Mouse (Mus musculus): ENCODE data around the gene Foxj1. TPM values are rescaled to one million over a fixed set of nuclear protein-coding genes. Genes with fewer than 3 reads are reported as not detected.
"Not testable (repeated sequence)": the region's sequence is repeated elsewhere in the genome, so short reads cannot be mapped to it uniquely, and the experiment has no call there.

Foxj1 gene
- polyA plus RNA-seq, 1 experiment from 2014 or later, result 0.12 TPM

- H3K27me3 ChIP-seq (ENCODE audit: control insufficient read depth, insufficient read depth, low read length), result no peaks in the 10 kb centered on the region
- 27% methylated on average over 5 of the region's 5 CpGs for WGBS
- no peak overlapping the region for H3K9ac ChIP-seq (ENCODE audit: low read length)
- H3K27ac ChIP-seq (replicated peaks in 1 of 2; ENCODE audit: control insufficient read depth in 1 of 2, insufficient read depth in 1 of 2, low read depth in 2 of 2, low read length in 2 of 2), result peak overlapping the region in 1 of 2 experiments; percentile 33; a peak in 1 of 4 replicates
- peaks cover 10 to 18% of the 10 kb centered on the region in 2 experiments for H3K4me1 ChIP-seq (ENCODE audit: control insufficient read depth in 2 of 2, insufficient read depth in 2 of 2, low read length in 2 of 2)
- H3K4me3 ChIP-seq (ENCODE audit: control insufficient read depth in 1 of 2, insufficient read depth in 1 of 2, low read depth in 1 of 2, low read length in 2 of 2), result no peak overlapping the region
- no peak overlapping the region for H3K4me2 ChIP-seq (ENCODE audit: low read length)
- no peaks in the 10 kb centered on the region for H3K36me3 ChIP-seq (ENCODE audit: control insufficient read depth, insufficient read depth, low read length)
- no peaks in the 10 kb centered on the region for H3K9me3 ChIP-seq (ENCODE audit: control insufficient read depth, low read length)
- ATAC-seq (ENCODE audit: insufficient number of reproducible peaks, insufficient read depth, low FRiP score, low read depth), result no peak
These were observed 34.4 kb upstream of the Foxj1 start for GRCm38 (mm10) chr11:116369633-116370032.

DNA sequence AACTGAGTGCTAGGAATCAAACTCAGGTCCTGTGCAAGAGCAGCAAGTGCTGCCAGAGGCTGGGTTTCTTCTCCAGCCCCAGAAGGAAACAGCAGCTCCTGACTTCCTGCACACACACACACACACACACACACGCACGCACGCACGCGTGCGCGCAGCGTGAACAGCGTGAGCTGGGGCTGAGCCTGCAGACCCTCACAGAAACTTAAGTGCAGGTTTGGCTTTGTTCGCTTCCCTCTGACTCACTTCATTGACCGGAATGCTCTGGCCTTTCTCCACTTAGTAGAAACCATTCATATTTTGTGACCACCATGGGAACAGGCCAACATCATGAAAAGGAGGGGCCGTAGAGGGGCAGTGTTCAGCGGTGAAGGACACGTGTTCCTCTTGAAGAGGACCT is 33.9 kb upstream of the Foxj1 start:
- Histone ChIP-seq H3K4me3 (ENCODE audit: control insufficient read depth in 1 of 2, insufficient read depth in 1 of 2, low read depth in 1 of 2, low read length in 2 of 2) (no peak overlapping the region), H3K4me2 (ENCODE audit: low read length) (no peak overlapping the region), H3K27ac (replicated peaks in 1 of 2; ENCODE audit: control insufficient read depth in 1 of 2, insufficient read depth in 1 of 2, low read depth in 2 of 2, low read length in 2 of 2) (no peak overlapping the region; a peak in 1 of 4 replicates), H3K36me3 (ENCODE audit: control insufficient read depth, insufficient read depth, low read length) (no peaks in the 10 kb centered on the region), H3K9me3 (ENCODE audit: control insufficient read depth, low read length) (no peaks in the 10 kb centered on the region), H3K4me1 (ENCODE audit: control insufficient read depth in 2 of 2, insufficient read depth in 2 of 2, low read length in 2 of 2) (peaks cover 10 to 18% of the 10 kb centered on the region in 2 experiments), H3K9ac (ENCODE audit: low read length) (no peak overlapping the region), H3K27me3 (ENCODE audit: control insufficient read depth, insufficient read depth, low read length) (no peaks in the 10 kb centered on the region)
- WGBS, result 93% methylated on average over 14 of the region's 14 CpGs
- ATAC-seq (ENCODE audit: insufficient number of reproducible peaks, insufficient read depth, low FRiP score, low read depth), result no peak

DNA sequence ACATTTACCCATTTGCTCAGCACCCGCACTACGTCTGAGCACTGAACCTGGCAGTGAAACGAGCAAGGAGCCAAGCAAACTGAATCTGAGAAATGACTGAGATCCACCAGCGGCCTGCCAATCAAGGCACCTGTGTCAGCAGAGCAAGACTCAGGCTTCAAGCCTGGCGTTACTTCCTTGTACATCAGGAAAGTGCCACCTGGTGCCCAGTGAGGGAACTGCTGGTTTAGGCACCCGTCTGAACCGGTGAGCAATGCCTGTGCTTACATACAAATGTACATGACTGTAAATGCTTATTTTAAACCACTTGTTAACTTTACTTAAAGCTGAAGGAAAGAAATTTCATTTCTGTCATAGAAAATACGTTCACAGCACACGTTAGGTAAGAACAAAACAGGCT is 32.9 kb upstream of the Foxj1 start:
- H3K4me2 ChIP-seq (ENCODE audit: low read length), result no peak overlapping the region
- H3K4me3 ChIP-seq (ENCODE audit: control insufficient read depth in 1 of 2, insufficient read depth in 1 of 2, low read depth in 1 of 2, low read length in 2 of 2), result no peak overlapping the region
- ATAC-seq (ENCODE audit: insufficient number of reproducible peaks, insufficient read depth, low FRiP score, low read depth), result 0 out of 2 replicates have a peak, but pooled peaks have one; percentile 29
- 26% methylated on average over 9 of the region's 9 CpGs for WGBS
- no peaks in the 10 kb centered on the region for H3K9me3 ChIP-seq (ENCODE audit: control insufficient read depth, low read length)
- H3K4me1 ChIP-seq (ENCODE audit: control insufficient read depth in 2 of 2, insufficient read depth in 2 of 2, low read length in 2 of 2), result peaks cover 10 to 18% of the 10 kb centered on the region in 2 experiments
- no peaks in the 10 kb centered on the region for H3K27me3 ChIP-seq (ENCODE audit: control insufficient read depth, insufficient read depth, low read length)
- no peaks in the 10 kb centered on the region for H3K36me3 ChIP-seq (ENCODE audit: control insufficient read depth, insufficient read depth, low read length)
- H3K9ac ChIP-seq (ENCODE audit: low read length), result no peak overlapping the region
- no peak overlapping the region for H3K27ac ChIP-seq (replicated peaks in 1 of 2; ENCODE audit: control insufficient read depth in 1 of 2, insufficient read depth in 1 of 2, low read depth in 2 of 2, low read length in 2 of 2)

GRCm38 (mm10) chr11:116366647-116367046 is 31.4 kb upstream of the Foxj1 start:
- 85% methylated on average over 1 of the region's 1 CpGs for WGBS

DNA sequence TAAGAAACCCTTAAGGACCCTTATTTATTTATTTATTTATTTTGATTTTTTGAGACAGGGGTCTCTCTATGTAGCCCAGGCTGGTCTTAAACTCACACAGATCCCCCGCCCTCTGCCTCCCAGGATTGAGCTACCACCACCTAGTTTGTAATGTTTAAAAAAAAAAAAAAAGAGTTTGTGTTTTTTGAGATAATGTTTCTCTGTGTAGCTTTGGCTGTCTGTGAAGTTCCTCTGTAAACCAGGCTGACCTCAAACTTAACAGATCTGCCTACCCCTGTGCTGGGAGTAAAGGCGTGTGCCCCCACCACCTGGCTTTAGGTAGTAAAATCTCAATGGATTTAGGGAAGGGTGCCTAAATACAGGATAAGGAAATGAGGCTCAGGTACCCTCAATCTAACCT is 30.9 kb upstream of the Foxj1 start:
- Histone ChIP-seq H3K9me3 (ENCODE audit: control insufficient read depth, low read length) (no peaks in the 10 kb centered on the region), H3K27ac (replicated peaks in 1 of 2; ENCODE audit: control insufficient read depth in 1 of 2, insufficient read depth in 1 of 2, low read depth in 2 of 2, low read length in 2 of 2) (no peak overlapping the region), H3K4me2 (ENCODE audit: low read length) (no peak overlapping the region), H3K9ac (ENCODE audit: low read length) (no peak overlapping the region), H3K36me3 (ENCODE audit: control insufficient read depth, insufficient read depth, low read length) (no peaks in the 10 kb centered on the region), H3K4me3 (ENCODE audit: control insufficient read depth in 1 of 2, insufficient read depth in 1 of 2, low read depth in 1 of 2, low read length in 2 of 2) (no peak overlapping the region), H3K4me1 (ENCODE audit: control insufficient read depth in 2 of 2, insufficient read depth in 2 of 2, low read length in 2 of 2) (peaks cover 6 to 9% of the 10 kb centered on the region in 2 experiments), H3K27me3 (ENCODE audit: control insufficient read depth, insufficient read depth, low read length) (peaks cover 3% of the 10 kb centered on the region; the same call in 1 of the 2 replicates)
- WGBS, result 88% methylated on average over 2 of the region's 2 CpGs
- ATAC-seq (ENCODE audit: insufficient number of reproducible peaks, insufficient read depth, low FRiP score, low read depth), result no peak

More at GRCm38 (mm10) chr11:116366647-116367046, 31.4 kb upstream of the Foxj1 start:
- H3K9me3 ChIP-seq (ENCODE audit: control insufficient read depth, low read length), result no peaks in the 10 kb centered on the region
- H3K27me3 ChIP-seq (ENCODE audit: control insufficient read depth, insufficient read depth, low read length), result no peaks in the 10 kb centered on the region
- peaks cover 10 to 14% of the 10 kb centered on the region in 2 experiments for H3K4me1 ChIP-seq (ENCODE audit: control insufficient read depth in 2 of 2, insufficient read depth in 2 of 2, low read length in 2 of 2)
- H3K36me3 ChIP-seq (ENCODE audit: control insufficient read depth, insufficient read depth, low read length), result no peaks in the 10 kb centered on the region
- H3K27ac ChIP-seq (replicated peaks in 1 of 2; ENCODE audit: control insufficient read depth in 1 of 2, insufficient read depth in 1 of 2, low read depth in 2 of 2, low read length in 2 of 2), result no peak overlapping the region
- H3K4me2 ChIP-seq (ENCODE audit: low read length), result no peak overlapping the region
- H3K9ac ChIP-seq (ENCODE audit: low read length), result no peak overlapping the region
- ATAC-seq (ENCODE audit: insufficient number of reproducible peaks, insufficient read depth, low FRiP score, low read depth), result no peak
- no peak overlapping the region for H3K4me3 ChIP-seq (ENCODE audit: control insufficient read depth in 1 of 2, insufficient read depth in 1 of 2, low read depth in 1 of 2, low read length in 2 of 2)

DNA sequence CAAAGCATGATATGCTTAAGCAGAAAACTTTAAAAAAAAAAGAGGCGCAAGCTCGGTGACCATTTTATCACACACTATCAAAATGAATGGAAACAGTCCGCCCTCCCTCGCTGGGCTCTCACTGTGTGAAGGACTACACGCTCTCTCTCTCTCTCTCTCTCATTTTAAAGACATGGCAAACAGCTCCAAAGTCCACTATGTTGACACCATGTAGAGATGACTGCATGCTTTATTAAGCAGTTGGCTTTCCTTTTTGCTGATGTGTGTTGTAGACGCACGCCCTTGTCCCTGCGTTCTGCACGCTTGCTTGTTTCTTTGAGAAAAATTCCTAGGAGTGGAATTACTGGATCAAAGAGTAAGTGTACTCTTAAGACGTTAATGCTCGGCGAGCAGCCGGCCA is 30.2 kb upstream of the Foxj1 start:
- Histone ChIP-seq H3K4me2 (ENCODE audit: low read length) (no peak overlapping the region), H3K9me3 (ENCODE audit: control insufficient read depth, low read length) (no peaks in the 10 kb centered on the region), H3K4me1 (ENCODE audit: control insufficient read depth in 2 of 2, insufficient read depth in 2 of 2, low read length in 2 of 2) (peaks cover 6 to 7% of the 10 kb centered on the region in 2 experiments), H3K36me3 (ENCODE audit: control insufficient read depth, insufficient read depth, low read length) (no peaks in the 10 kb centered on the region), H3K4me3 (ENCODE audit: control insufficient read depth in 1 of 2, insufficient read depth in 1 of 2, low read depth in 1 of 2, low read length in 2 of 2) (no peak overlapping the region), H3K27me3 (ENCODE audit: control insufficient read depth, insufficient read depth, low read length) (peaks cover 3% of the 10 kb centered on the region; the same call in 1 of the 2 replicates), H3K9ac (ENCODE audit: low read length) (no peak overlapping the region), H3K27ac (replicated peaks in 1 of 2; ENCODE audit: control insufficient read depth in 1 of 2, insufficient read depth in 1 of 2, low read depth in 2 of 2, low read length in 2 of 2) (no peak overlapping the region)
- no peak for ATAC-seq (ENCODE audit: insufficient number of reproducible peaks, insufficient read depth, low FRiP score, low read depth)
- 71% methylated on average over 13 of the region's 13 CpGs for WGBS

DNA sequence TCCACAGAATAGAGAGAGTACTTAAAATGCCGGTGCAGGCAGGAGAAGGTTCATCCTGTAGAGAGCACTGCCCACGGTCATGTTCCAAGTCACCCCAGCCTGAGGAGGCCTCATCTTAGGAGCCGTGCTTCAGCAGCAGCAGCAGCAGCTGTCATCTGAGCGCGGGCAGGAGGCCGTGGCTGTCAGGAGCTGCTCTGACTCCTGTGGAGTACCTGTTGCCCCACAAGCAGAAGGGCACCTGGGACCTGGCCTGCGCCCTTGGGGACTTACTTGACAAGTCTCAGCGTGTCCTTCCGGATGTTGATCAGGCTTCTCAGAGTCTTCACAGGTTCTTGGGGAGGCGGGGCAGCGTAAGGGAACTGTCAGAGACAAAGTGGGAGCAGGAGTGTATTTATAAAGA is 26.8 kb upstream of the Foxj1 start:
- no peak overlapping the region for H3K4me3 ChIP-seq (ENCODE audit: control insufficient read depth in 1 of 2, insufficient read depth in 1 of 2, low read depth in 1 of 2, low read length in 2 of 2)
- no peaks in the 10 kb centered on the region for H3K9me3 ChIP-seq (ENCODE audit: control insufficient read depth, low read length)
- H3K4me2 ChIP-seq (ENCODE audit: low read length), result no peak overlapping the region
- H3K9ac ChIP-seq (ENCODE audit: low read length), result no peak overlapping the region
- H3K36me3 ChIP-seq (ENCODE audit: control insufficient read depth, insufficient read depth, low read length), result peaks cover 3% of the 10 kb centered on the region
- 49% methylated on average over 11 of the region's 11 CpGs for whole genome bisulfite sequencing
- ATAC-seq (ENCODE audit: insufficient number of reproducible peaks, insufficient read depth, low FRiP score, low read depth), result no peak
- H3K4me1 ChIP-seq (ENCODE audit: control insufficient read depth in 2 of 2, insufficient read depth in 2 of 2, low read length in 2 of 2), result no peaks in the 10 kb centered on the region
- H3K27me3 ChIP-seq (ENCODE audit: control insufficient read depth, insufficient read depth, low read length), result peaks cover 3% of the 10 kb centered on the region; the same call in 1 of the 2 replicates
- no peak overlapping the region for H3K27ac ChIP-seq (replicated peaks in 1 of 2; ENCODE audit: control insufficient read depth in 1 of 2, insufficient read depth in 1 of 2, low read depth in 2 of 2, low read length in 2 of 2)

GRCm38 (mm10) chr11:116360915-116361314 is 25.7 kb upstream of the Foxj1 start:
- WGBS, result 94% methylated on average over 5 of the region's 5 CpGs
- not testable (repeated sequence) for H3K4me1 ChIP-seq (ENCODE audit: control insufficient read depth in 2 of 2, insufficient read depth in 2 of 2, low read length in 2 of 2); H3K9me3 ChIP-seq (ENCODE audit: control insufficient read depth, low read length); H3K27ac ChIP-seq (replicated peaks in 1 of 2; ENCODE audit: control insufficient read depth in 1 of 2, insufficient read depth in 1 of 2, low read depth in 2 of 2, low read length in 2 of 2); H3K4me3 ChIP-seq (ENCODE audit: control insufficient read depth in 1 of 2, insufficient read depth in 1 of 2, low read depth in 1 of 2, low read length in 2 of 2); H3K9ac ChIP-seq (ENCODE audit: low read length); H3K4me2 ChIP-seq (ENCODE audit: low read length); ATAC-seq (ENCODE audit: insufficient number of reproducible peaks, insufficient read depth, low FRiP score, low read depth); H3K27me3 ChIP-seq (ENCODE audit: control insufficient read depth, insufficient read depth, low read length); H3K36me3 ChIP-seq (ENCODE audit: control insufficient read depth, insufficient read depth, low read length)
